Mouse (Mus musculus): Measurements from ENCODE around the gene Lrrc8b.

GRCm38 (mm10) chr5:105418364-105418763 lies 2.8 kb downstream of the Lrrc8b start:
- TF ChIP-seq POLR2A (IDR thresholded peaks at IDR 0.05; ENCODE audit: borderline replicate concordance, extremely low read depth, low read depth, low read length) (no peak), CTCF (IDR thresholded peaks at IDR 0.05; ENCODE audit: insufficient read depth, low read length) (no peak)

All from lung, adult 2 months (tissue).